Mouse (Mus musculus): ENCODE results near the gene Socs1.

DNA sequence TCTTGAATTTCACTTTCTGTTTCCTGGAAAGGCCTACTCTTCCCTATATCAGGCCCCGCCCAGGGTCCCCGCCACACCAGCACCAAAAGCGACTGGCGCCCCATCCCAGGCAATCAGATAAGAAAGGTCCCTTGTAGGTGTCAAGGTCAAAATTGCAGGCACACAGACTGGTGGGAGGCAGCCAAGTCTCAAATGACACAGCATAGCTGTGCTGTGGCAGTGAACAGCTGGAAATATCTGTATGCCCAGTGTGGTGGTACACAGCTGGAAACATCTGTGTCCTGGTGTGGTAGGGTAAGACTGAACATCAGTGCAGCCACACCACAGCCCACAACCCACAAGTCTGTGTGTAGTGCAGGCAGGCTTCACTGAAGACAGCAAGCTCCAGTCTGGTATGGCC, 29.5 kb upstream of the Socs1 start:
- TF ChIP-seq CTCF (IDR thresholded peaks at IDR 0.05; ENCODE audit: low read depth, low read length) (no peak), POLR2A (IDR thresholded peaks at IDR 0.05; ENCODE audit: extremely low read depth, insufficient read depth, low read length) (no peak)

All from liver, adult 2 months (tissue).